In genomic region chr9:53536558-53537320, GRCm38 (mm10) we compare ENCODE assay signal across 8 mouse cellular contexts. TPM values are rescaled to one million over a fixed set of nuclear protein-coding genes. Genes with fewer than 3 reads are reported as not detected.
A peak's percentile ranks its signal among the peaks of the same experiment; 100 is the strongest.
DNase-seq lines count a peak whose midpoint lies in the region; ATAC-seq and TF ChIP-seq lines count a peak whose summit lies in the region.

TSS of gene Atm (minus strand) at chr9:53536740.
TSS of gene Npat (plus strand) at chr9:53537047.

- DNase-seq in 3T3-L1 (ENCODE audit: low read depth, low spot score), result peak; percentile 99
- peak; percentile 97 to 99 for DNase-seq in adrenal gland, postnatal 4 days (ENCODE audit: low spot score in 2 of 2)
- peak; percentile 99 for DNase-seq in embryonic facial prominence, embryonic 14.5 days (ENCODE audit: low spot score)
- peak; percentile 97 to 100 for DNase-seq in heart, adult 2 months
- peak; percentile 99 to 100 for DNase-seq in kidney, adult 8-10 months
- peak; percentile 94 to 99 for DNase-seq in spleen, postnatal 10 days (ENCODE audit: low spot score in 2 of 2)

- peak; percentile 67 for TF ChIP-seq CTCF in heart, adult 2 months (IDR thresholded peaks at IDR 0.05)

- H3K4me1 ChIP-seq in embryonic facial prominence, embryonic 14.5 days (ENCODE audit: control insufficient read depth, insufficient read depth, low read length), result peaks cover 14% of the 10 kb centered on the region
- H3K4me1 ChIP-seq in heart, adult 2 months (ENCODE audit: control insufficient read depth, insufficient read depth, low read length), result no peaks in the 10 kb centered on the region
- H3K4me1 ChIP-seq in limb, embryonic 13.5 days, result peaks cover 28% of the 10 kb centered on the region
- peaks cover 22% of the 10 kb centered on the region for H3K4me1 ChIP-seq in midbrain, embryonic 16.5 days (ENCODE audit: control insufficient read depth, insufficient read depth, low read length)

- intact Hi-C loops in heart, adult 2 months (cut with DNase I), result loop anchor here (5.0 kb wide), 2 partner anchors 76 to 131 kb away; partner anchors contain the start of gene Acat1

- no peaks in the 10 kb centered on the region for H3K9me3 ChIP-seq in embryonic facial prominence, embryonic 14.5 days (ENCODE audit: control insufficient read depth, low read length)
- H3K9me3 ChIP-seq in limb, embryonic 13.5 days, result no peaks in the 10 kb centered on the region
- H3K9me3 ChIP-seq in midbrain, embryonic 16.5 days (replicated peaks; ENCODE audit: control insufficient read depth, low read length, poor library complexity, severe bottlenecking), result no peaks in the 10 kb centered on the region

- peaks cover 1% of the 10 kb centered on the region; the same call in 1 of the 2 replicates for H3K79me2 ChIP-seq in heart, adult 2 months (replicated peaks; ENCODE audit: control insufficient read depth, insufficient read depth, low read length)

- H3K9ac ChIP-seq in embryonic facial prominence, embryonic 14.5 days (ENCODE audit: low read depth, low read length), result peak within 1 kb of the TSS; percentile 84
- H3K9ac ChIP-seq in heart, adult 2 months (ENCODE audit: low read depth, low read length), result peak within 1 kb of the TSS; percentile 82
- H3K9ac ChIP-seq in limb, embryonic 13.5 days, result peak within 1 kb of the TSS; percentile 93
- peak within 1 kb of the TSS; percentile 84 for H3K9ac ChIP-seq in midbrain, embryonic 16.5 days (ENCODE audit: low read depth, low read length)

- TF ChIP-seq POLR2A in heart, adult 2 months (IDR thresholded peaks at IDR 0.05; ENCODE audit: insufficient read depth, low read depth, low read length), result peak; percentile 71

- H3K27me3 ChIP-seq in embryonic facial prominence, embryonic 14.5 days (replicated peaks; ENCODE audit: control insufficient read depth, insufficient read depth, low read length), result no peaks in the 10 kb centered on the region
- no peaks in the 10 kb centered on the region for H3K27me3 ChIP-seq in heart, adult 2 months (ENCODE audit: control insufficient read depth, insufficient read depth, low read length)
- H3K27me3 ChIP-seq in limb, embryonic 13.5 days, result no peaks in the 10 kb centered on the region
- no peaks in the 10 kb centered on the region for H3K27me3 ChIP-seq in midbrain, embryonic 16.5 days (ENCODE audit: control insufficient read depth, insufficient read depth, low read depth, low read length)

- peak; percentile 70; the same call in 1 of the 2 replicates for TF ChIP-seq EP300 in heart, adult 2 months (IDR thresholded peaks at IDR 0.05; ENCODE audit: insufficient read depth, low read depth, low read length)

- H3K4me3 ChIP-seq in embryonic facial prominence, embryonic 14.5 days (ENCODE audit: low read depth, low read length), result peak within 1 kb of the TSS; percentile 80
- peak within 1 kb of the TSS; percentile 91 for H3K4me3 ChIP-seq in heart, adult 2 months
- H3K4me3 ChIP-seq in limb, embryonic 13.5 days, result peak within 1 kb of the TSS; percentile 92
- peak within 1 kb of the TSS; percentile 85 for H3K4me3 ChIP-seq in midbrain, embryonic 16.5 days (ENCODE audit: low read depth, low read length)

- H3K36me3 ChIP-seq in embryonic facial prominence, embryonic 14.5 days (ENCODE audit: control insufficient read depth, insufficient read depth, low read length), result peaks cover 1% of the 10 kb centered on the region
- no peaks in the 10 kb centered on the region for H3K36me3 ChIP-seq in heart, adult 2 months (ENCODE audit: control insufficient read depth, insufficient read depth, low read length)
- peaks cover 3% of the 10 kb centered on the region; the same call in 1 of the 2 replicates for H3K36me3 ChIP-seq in limb, embryonic 13.5 days
- no peaks in the 10 kb centered on the region for H3K36me3 ChIP-seq in midbrain, embryonic 16.5 days (ENCODE audit: control insufficient read depth, insufficient read depth, low read length)

- H3K4me2 ChIP-seq in embryonic facial prominence, embryonic 14.5 days (ENCODE audit: low read depth, low read length), result peak within 1 kb of the TSS; percentile 86
- peak within 1 kb of the TSS; percentile 90 for H3K4me2 ChIP-seq in limb, embryonic 13.5 days (replicated peaks)
- H3K4me2 ChIP-seq in midbrain, embryonic 16.5 days (ENCODE audit: low read length), result peak within 1 kb of the TSS; percentile 96

- WGBS in embryonic facial prominence, embryonic 14.5 days, result under 1% methylated on average over 53 of the region's 69 CpGs
- under 1% methylated on average over 69 of the region's 69 CpGs for WGBS in heart, adult 2 months
- WGBS in limb, embryonic 13.5 days, result under 1% methylated on average over 69 of the region's 69 CpGs
- under 1% methylated on average over 69 of the region's 69 CpGs for WGBS in midbrain, embryonic 16.5 days

- peak within 1 kb of the TSS; percentile 83 for H3K27ac ChIP-seq in embryonic facial prominence, embryonic 14.5 days (replicated peaks; ENCODE audit: low read depth, low read length)
- H3K27ac ChIP-seq in heart, adult 2 months, result peak within 1 kb of the TSS; percentile 83
- H3K27ac ChIP-seq in limb, embryonic 13.5 days, result peak within 1 kb of the TSS; percentile 92
- H3K27ac ChIP-seq in midbrain, embryonic 16.5 days (ENCODE audit: low read length), result peak within 1 kb of the TSS; percentile 88

- ATAC-seq in embryonic facial prominence, embryonic 14.5 days (ENCODE audit: low read depth), result peak; percentile 99
- ATAC-seq in limb, embryonic 13.5 days (ENCODE audit: low FRiP score, low read depth), result peak; percentile 100
- ATAC-seq in midbrain, embryonic 16.5 days, result peak; percentile 100

RNA-seq across cellular contexts. Expression of gene Atm, which starts in this region (rescaled TPM):
- 10 to 100 TPM; 17.4 to 20.9 TPM for total RNA-seq in adrenal gland, postnatal 4 days (2021)
- polyA plus RNA-seq in embryonic facial prominence, embryonic 14.5 days (2014; fragmentation: Nextera tagmentation; extraction: Ambion mirVana), result 10.9 and 12.8 TPM in 2 replicates
- 10 to 100 TPM in 1 of 2 experiments, 1 to 10 TPM in 1; 8.3 to 10.2 TPM for total RNA-seq in heart, adult 2 months (2021)
- 1.2 and 2.7 TPM in 2 replicates for polyA plus RNA-seq in heart, adult 2 months (2012; rRNA removed)
- polyA plus RNA-seq in limb, embryonic 13.5 days (2015; fragmentation: Nextera tagmentation; extraction: Ambion mirVana), result 16.4 and 18.9 TPM in 2 replicates
- 6.6 and 7.9 TPM in 2 replicates for polyA plus RNA-seq in midbrain, embryonic 16.5 days (2015; fragmentation: Nextera tagmentation; extraction: Ambion mirVana)

RNA-seq across cellular contexts. Expression of gene Npat, which starts in this region (rescaled TPM):
- 10 to 100 TPM; 21.3 to 24.4 TPM for total RNA-seq in adrenal gland, postnatal 4 days (2021)
- polyA plus RNA-seq in embryonic facial prominence, embryonic 14.5 days (2014; fragmentation: Nextera tagmentation; extraction: Ambion mirVana), result 20.6 and 22.6 TPM in 2 replicates
- total RNA-seq in heart, adult 2 months (2021), result 1 to 10 TPM; 5.4 to 6.9 TPM
- 1.5 and 2.6 TPM in 2 replicates for polyA plus RNA-seq in heart, adult 2 months (2012; rRNA removed)
- 21.0 and 22.1 TPM in 2 replicates for polyA plus RNA-seq in limb, embryonic 13.5 days (2015; fragmentation: Nextera tagmentation; extraction: Ambion mirVana)
- polyA plus RNA-seq in midbrain, embryonic 16.5 days (2015; fragmentation: Nextera tagmentation; extraction: Ambion mirVana), result 11.1 and 11.2 TPM in 2 replicates

Comparison
In these comparisons a context has a peak if more than half of its experiments do, and no peak if none do; other contexts are left out.
1. Peak in every context shown above with its lines: DNase-seq, ATAC-seq, H3K4me3 ChIP-seq and H3K27ac ChIP-seq.